Mouse (Mus musculus): ENCODE data around the gene Ift22.

GRCm38 (mm10) chr5:136929073-136929472 is 21.1 kb downstream of the Ift22 start:
- TF ChIP-seq POLR2A (IDR thresholded peaks at IDR 0.05; ENCODE audit: insufficient read length, low read depth) (no peak), TCF3 (IDR thresholded peaks at IDR 0.05; ENCODE audit: insufficient read length, low read depth) (no peak), MYOD1 (IDR thresholded peaks at IDR 0.05; ENCODE audit: control insufficient read depth in 1 of 3, insufficient read length in 2 of 3, low read depth in 2 of 3) (no peak), E2F4 (IDR thresholded peaks at IDR 0.05; ENCODE audit: insufficient read depth) (no peak), MYOG (IDR thresholded peaks at IDR 0.05; ENCODE audit: control insufficient read depth in 1 of 3, insufficient read depth in 1 of 3, insufficient read length in 2 of 3, low read depth in 2 of 3) (no peak), USF1 (IDR thresholded peaks at IDR 0.05; ENCODE audit: low read depth) (no peak), MAX (IDR thresholded peaks at IDR 0.05; ENCODE audit: low read depth) (no peak), TCF12 (IDR thresholded peaks at IDR 0.05; ENCODE audit: insufficient read depth, poor library complexity, severe bottlenecking) (no peak), POLR2AphosphoS2 (IDR thresholded peaks at IDR 0.05; ENCODE audit: insufficient read length, low read depth) (no peak)
